Mouse (Mus musculus) hindbrain, embryonic 13.5 days (tissue): ENCODE measurements at regions not wholly inside any gene's neighbourhood (a gene's known extent, or its start where the extent isn't known, plus 50 kb on each side); places are given as distances from the start of the nearest gene placed in this dataset.

Experiments used
- ATAC-seq: fragments of 200-750 bp; cut with Nextera tagmentation; 2 replicates; pipeline ENCODE4 v1.8.0; 2017; ENCODE audit warnings: moderate TSS enrichment; ENCODE audit not compliant: low FRiP score
- H3K27ac ChIP-seq: fragments of 300-500 bp; sonication (generic); 2 replicates; pipeline ENCODE4 v1.5.1; 2015; ENCODE audit warnings: inconsistent platforms, mild to moderate bottlenecking, moderate library complexity
- H3K27me3 ChIP-seq: fragments of 300-500 bp; sonication (generic); 2 replicates; pipeline ENCODE4 v1.6.1; 2015; ENCODE audit warnings: mild to moderate bottlenecking, inconsistent platforms
- H3K36me3 ChIP-seq: fragments of 300-500 bp; sonication (generic); 2 replicates; pipeline ENCODE4 v1.6.1; 2015; ENCODE audit warnings: mild to moderate bottlenecking, inconsistent platforms
- H3K4me1 ChIP-seq: fragments of 300-500 bp; sonication (generic); replicated peaks from 2 replicates; pipeline ENCODE4 v1.6.1; 2015; ENCODE audit warnings: inconsistent platforms
- H3K4me2 ChIP-seq: fragments of 300-500 bp; sonication (generic); 2 replicates; pipeline ENCODE4 v1.6.1; 2015; ENCODE audit warnings: inconsistent platforms, mild to moderate bottlenecking, moderate library complexity
- H3K4me3 ChIP-seq: fragments of 300-500 bp; sonication (generic); 2 replicates; pipeline ENCODE4 v1.5.1; 2015; ENCODE audit warnings: mild to moderate bottlenecking, inconsistent platforms
- H3K9ac ChIP-seq: fragments of 300-500 bp; sonication (generic); 2 replicates; pipeline ENCODE4 v1.6.1; 2015; ENCODE audit warnings: mild to moderate bottlenecking, inconsistent platforms
- H3K9me3 ChIP-seq: fragments of 300-500 bp; sonication (generic); 2 replicates; pipeline ENCODE4 v1.6.1; 2016; ENCODE audit warnings: inconsistent platforms
- WGBS: fragments of 180-500 bp; shearing (Covaris S2); methylation state at CpG from one replicate; pipeline ENCODE4 v1.1.7; 2015; 5-methylcytosine and 5-hydroxymethylcytosine counted together

GRCm38 (mm10) chr3:50761766-50762165 lies 318.4 kb upstream of the Slc7a11 start:
- H3K36me3 ChIP-seq: no peaks in the 10 kb centered on the region
- no peaks in the 10 kb centered on the region for H3K9me3 ChIP-seq

GRCm38 (mm10) chr3:50758106-50758505 lies 314.7 kb upstream of the Slc7a11 start:
- H3K9me3 ChIP-seq: no peaks in the 10 kb centered on the region
- WGBS: 90% methylated on average over 1 of the region's 1 CpGs
- no peak for ATAC-seq
- no peak overlapping the region for H3K4me3 ChIP-seq
- H3K27ac ChIP-seq: no peak overlapping the region
- H3K27me3 ChIP-seq: no peaks in the 10 kb centered on the region
- no peak overlapping the region for H3K9ac ChIP-seq
- H3K4me1 ChIP-seq: no peaks in the 10 kb centered on the region
- H3K36me3 ChIP-seq: no peaks in the 10 kb centered on the region
- H3K4me2 ChIP-seq: no peak overlapping the region

More at GRCm38 (mm10) chr3:50761766-50762165, 318.4 kb upstream of the Slc7a11 start:
- Histone ChIP-seq H3K27ac (no peak overlapping the region), H3K4me2 (no peak overlapping the region), H3K9ac (no peak overlapping the region), H3K4me3 (no peak overlapping the region), H3K4me1 (no peaks in the 10 kb centered on the region), H3K27me3 (no peaks in the 10 kb centered on the region)
- WGBS: 0% methylated on average over 1 of the region's 1 CpGs
- no peak for ATAC-seq

DNA sequence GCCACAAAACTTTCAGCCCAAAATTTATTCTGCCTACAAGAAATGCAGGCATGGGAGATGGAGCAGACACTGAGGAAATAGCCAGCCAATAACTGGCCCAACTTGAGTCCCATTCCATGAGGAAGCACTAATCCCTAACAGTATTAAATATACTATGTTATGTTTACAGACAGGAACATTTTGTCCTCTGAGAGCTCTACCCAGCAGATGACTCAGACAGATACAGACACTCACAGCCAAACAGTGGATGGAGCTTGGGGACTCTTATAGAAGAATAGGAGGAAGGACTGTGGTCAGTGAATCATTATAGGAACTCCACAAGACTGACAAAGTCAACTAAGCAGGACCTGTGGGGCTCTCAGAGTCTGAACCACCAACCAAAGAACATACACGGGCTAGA lies 293.8 kb upstream of the Slc7a11 start:
- Histone ChIP-seq H3K27ac (no peak overlapping the region), H3K9ac (no peak overlapping the region), H3K9me3 (no peaks in the 10 kb centered on the region), H3K36me3 (no peaks in the 10 kb centered on the region), H3K4me2 (no peak overlapping the region), H3K4me3 (no peak overlapping the region), H3K27me3 (no peaks in the 10 kb centered on the region), H3K4me1 (peaks cover 3% of the 10 kb centered on the region; the same call in 1 of the 2 replicates)
- WGBS: 95% methylated on average over 1 of the region's 1 CpGs
- no peak for ATAC-seq

DNA sequence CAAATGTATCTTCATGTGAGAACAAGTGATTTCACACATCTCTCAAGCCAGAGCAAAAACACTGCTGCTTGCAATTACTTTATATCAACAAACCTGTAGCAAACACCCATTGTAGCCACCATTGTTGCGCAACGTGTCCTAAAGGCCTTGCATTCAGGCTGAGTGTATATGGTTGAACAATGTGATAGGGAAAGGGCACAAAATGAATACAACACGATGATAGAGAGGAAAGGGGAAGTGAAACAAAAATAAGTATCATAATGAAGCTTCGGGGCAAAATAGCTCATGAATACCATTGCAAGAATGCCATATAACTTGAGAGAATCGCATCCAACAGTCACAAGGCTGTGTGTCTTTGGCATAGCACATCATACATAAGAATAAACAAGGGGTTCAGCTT lies 275.6 kb upstream of the Slc7a11 start:
- 89% methylated on average over 5 of the region's 5 CpGs for WGBS
- Histone ChIP-seq H3K4me1 (peaks cover 3% of the 10 kb centered on the region; the same call in 1 of the 2 replicates), H3K4me3 (no peak overlapping the region), H3K9ac (no peak overlapping the region), H3K27me3 (no peaks in the 10 kb centered on the region), H3K9me3 (no peaks in the 10 kb centered on the region), H3K4me2 (no peak overlapping the region), H3K27ac (no peak overlapping the region), H3K36me3 (no peaks in the 10 kb centered on the region)
- ATAC-seq: no peak

GRCm38 (mm10) chr3:50713463-50713862 lies 270.0 kb upstream of the Slc7a11 start:
- H3K4me1 ChIP-seq: peaks cover 8% of the 10 kb centered on the region
- H3K4me3 ChIP-seq: no peak overlapping the region
- H3K9me3 ChIP-seq: no peaks in the 10 kb centered on the region
- no peaks in the 10 kb centered on the region for H3K36me3 ChIP-seq
- no peak overlapping the region for H3K4me2 ChIP-seq
- H3K27ac ChIP-seq: no peak overlapping the region
- H3K27me3 ChIP-seq: 0 out of 2 replicates have a peak, but pooled peaks cover 3% of the 10 kb centered on the region
- H3K9ac ChIP-seq: no peak overlapping the region
- ATAC-seq: no peak
- 92% methylated on average over 6 of the region's 6 CpGs for WGBS

DNA sequence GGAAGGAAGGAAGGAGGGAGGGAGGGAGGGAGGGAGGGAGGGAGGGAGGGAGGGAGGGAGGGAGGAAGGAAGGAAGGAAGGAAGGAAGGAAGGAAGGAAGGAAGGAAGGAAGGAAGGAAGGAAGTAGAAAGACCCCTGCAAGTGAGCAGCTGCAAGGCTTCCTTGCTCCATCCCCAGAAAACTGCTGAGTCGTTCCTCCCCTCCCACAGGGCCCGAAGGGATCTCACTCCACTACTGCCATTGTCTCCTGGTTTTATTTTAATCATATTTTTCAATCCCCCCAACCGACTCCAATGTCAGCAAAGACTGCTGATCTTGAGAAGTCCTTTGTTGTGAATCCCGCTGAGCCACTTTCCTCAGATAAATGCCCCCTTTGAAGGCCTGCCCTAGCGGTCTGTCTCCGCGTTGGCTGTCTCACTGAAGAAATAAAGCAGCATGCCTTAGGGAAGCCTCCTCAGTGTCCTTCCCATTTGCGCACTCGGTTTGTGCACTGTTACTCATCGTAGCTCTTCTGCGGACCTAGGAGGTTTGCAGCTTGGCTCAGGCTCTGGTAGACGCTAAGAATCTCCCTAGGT lies 266.1 kb upstream of the Slc7a11 start:
- Histone ChIP-seq H3K9ac (no peak overlapping the region; the same call in 1 of the 2 replicates), H3K9me3 (no peaks in the 10 kb centered on the region), H3K27ac (no peak overlapping the region; the same call in 1 of the 2 replicates), H3K36me3 (no peaks in the 10 kb centered on the region), H3K4me2 (peak overlapping the region; percentile 28), H3K27me3 (0 out of 2 replicates have a peak, but pooled peaks cover 3% of the 10 kb centered on the region), H3K4me1 (peaks cover 8% of the 10 kb centered on the region), H3K4me3 (no peak overlapping the region)
- peak; percentile 61; the same call in 1 of the 2 replicates for ATAC-seq
- WGBS: 8% methylated on average over 12 of the region's 12 CpGs

DNA sequence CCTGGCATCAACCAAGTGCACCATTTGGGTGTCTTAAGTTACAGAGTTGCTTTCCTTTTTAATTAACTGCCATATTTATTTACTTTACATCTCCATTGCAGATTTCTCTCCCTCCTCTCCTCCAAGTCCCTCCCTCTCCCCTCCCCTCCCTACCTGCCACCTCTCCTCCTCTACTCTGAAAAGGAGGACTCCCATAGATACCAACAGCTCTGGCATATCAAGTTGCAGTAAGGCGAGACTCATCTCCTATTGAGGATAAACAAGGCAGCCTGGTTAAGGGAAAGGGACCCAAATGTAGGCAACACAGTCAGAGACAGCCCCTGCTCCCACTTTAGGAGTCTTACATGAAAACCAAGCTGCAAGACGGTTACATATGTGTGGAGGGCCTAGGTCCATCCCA lies 263.3 kb upstream of the Slc7a11 start:
- H3K27me3 ChIP-seq: no peaks in the 10 kb centered on the region
- no peak overlapping the region for H3K4me3 ChIP-seq
- no peak overlapping the region for H3K27ac ChIP-seq
- no peak overlapping the region for H3K9ac ChIP-seq
- WGBS: 78% methylated on average over 2 of the region's 2 CpGs
- H3K36me3 ChIP-seq: no peaks in the 10 kb centered on the region
- H3K9me3 ChIP-seq: peaks cover 8% of the 10 kb centered on the region
- no peak overlapping the region for H3K4me2 ChIP-seq
- peaks cover 5% of the 10 kb centered on the region for H3K4me1 ChIP-seq
- ATAC-seq: no peak

DNA sequence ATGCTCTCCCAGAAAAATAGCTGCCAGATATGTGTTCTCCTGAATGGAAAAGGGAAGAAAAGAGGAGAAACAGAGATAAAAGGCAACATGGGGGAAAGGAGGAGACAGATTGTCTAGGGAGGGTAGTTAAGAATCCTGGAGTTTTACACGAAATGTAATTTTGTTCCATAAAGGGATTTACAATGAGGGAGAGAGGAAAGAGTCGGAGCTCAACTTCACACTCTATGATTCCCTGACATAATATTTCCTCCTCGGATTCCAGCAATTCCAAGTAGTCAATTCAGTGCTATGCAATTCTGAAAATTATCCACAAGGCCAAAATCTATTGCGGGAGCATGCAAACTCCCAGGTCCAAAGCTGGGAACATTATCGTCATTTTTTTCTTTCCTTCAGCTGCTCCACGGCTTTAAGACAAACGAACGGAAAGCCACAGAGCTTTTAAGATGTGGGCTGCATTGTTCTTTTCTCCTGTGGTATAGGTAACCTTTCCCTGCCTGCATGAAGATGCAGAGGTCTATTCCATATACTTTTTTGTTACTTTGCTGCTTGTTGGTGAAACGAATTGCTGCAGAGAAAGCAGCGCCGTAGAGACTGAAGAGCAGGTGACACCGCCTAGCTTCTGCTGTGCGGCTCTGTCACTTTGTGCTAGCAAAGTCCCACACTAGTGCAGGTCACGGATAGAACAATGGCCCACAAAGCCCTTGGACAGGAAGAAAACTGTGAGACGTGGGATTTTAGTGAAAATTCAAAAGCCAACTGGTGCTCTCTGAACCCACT lies 251.7 kb upstream of the Slc7a11 start:
- Histone ChIP-seq H3K9me3 (no peaks in the 10 kb centered on the region), H3K27ac (peak overlapping the region; percentile 31; the same call in 1 of the 2 replicates), H3K9ac (no peak overlapping the region), H3K36me3 (no peaks in the 10 kb centered on the region), H3K27me3 (no peaks in the 10 kb centered on the region), H3K4me1 (peaks cover 5% of the 10 kb centered on the region; the same call in 1 of the 2 replicates), H3K4me3 (no peak overlapping the region), H3K4me2 (no peak overlapping the region)
- 57% methylated on average over 15 of the region's 15 CpGs for WGBS
- ATAC-seq: no peak

DNA sequence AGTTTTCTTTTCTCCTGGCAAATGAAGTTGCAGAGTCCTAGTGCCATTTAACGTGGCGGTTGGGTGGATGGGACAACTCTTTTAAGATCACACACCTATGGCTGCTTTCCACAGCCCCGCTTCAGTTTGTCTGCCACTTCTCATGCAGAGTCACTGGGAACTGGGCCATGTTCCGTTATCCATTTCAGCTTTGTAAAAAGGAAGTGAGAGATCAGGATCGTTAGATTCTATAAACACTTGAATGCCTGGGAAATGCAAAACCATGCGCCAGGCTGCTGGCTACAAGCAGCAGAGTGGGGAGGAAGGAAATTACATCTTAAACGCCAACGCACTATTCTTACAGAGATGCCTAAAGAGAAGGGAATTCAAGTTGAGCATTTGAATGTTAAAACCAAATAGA lies 251.1 kb upstream of the Slc7a11 start:
- peak overlapping the region; percentile 31; the same call in 1 of the 2 replicates for H3K27ac ChIP-seq
- H3K36me3 ChIP-seq: no peaks in the 10 kb centered on the region
- no peak overlapping the region for H3K4me3 ChIP-seq
- peaks cover 5% of the 10 kb centered on the region; the same call in 1 of the 2 replicates for H3K4me1 ChIP-seq
- no peaks in the 10 kb centered on the region for H3K9me3 ChIP-seq
- WGBS: 37% methylated on average over 8 of the region's 8 CpGs
- H3K27me3 ChIP-seq: no peaks in the 10 kb centered on the region
- no peak for ATAC-seq
- no peak overlapping the region for H3K4me2 ChIP-seq
- H3K9ac ChIP-seq: no peak overlapping the region

- Histone ChIP-seq H3K4me1 (peaks cover 5% of the 10 kb centered on the region; the same call in 1 of the 2 replicates), H3K27ac (no peak overlapping the region), H3K9ac (no peak overlapping the region), H3K27me3 (no peaks in the 10 kb centered on the region), H3K36me3 (no peaks in the 10 kb centered on the region), H3K9me3 (no peaks in the 10 kb centered on the region), H3K4me3 (no peak overlapping the region), H3K4me2 (no peak overlapping the region)
- WGBS: 97% methylated on average over 1 of the region's 1 CpGs
- ATAC-seq: no peak
These were observed 248.9 kb upstream of the Slc7a11 start for GRCm38 (mm10) chr3:50692306-50692705.

- no peaks in the 10 kb centered on the region for H3K9me3 ChIP-seq
- H3K27ac ChIP-seq: no peak overlapping the region
- H3K9ac ChIP-seq: no peak overlapping the region
- WGBS: 68% methylated on average over 5 of the region's 5 CpGs
- H3K27me3 ChIP-seq: no peaks in the 10 kb centered on the region
- no peak for ATAC-seq
- H3K4me1 ChIP-seq: peaks cover 5% of the 10 kb centered on the region; the same call in 1 of the 2 replicates
- H3K4me3 ChIP-seq: no peak overlapping the region
- no peaks in the 10 kb centered on the region for H3K36me3 ChIP-seq
- no peak overlapping the region for H3K4me2 ChIP-seq
These were observed 247.3 kb upstream of the Slc7a11 start for GRCm38 (mm10) chr3:50690750-50691149.

GRCm38 (mm10) chr3:50689375-50689774 lies 246.0 kb upstream of the Slc7a11 start:
- H3K4me3 ChIP-seq: no peak overlapping the region
- no peak overlapping the region for H3K9ac ChIP-seq
- WGBS: 87% methylated on average over 5 of the region's 5 CpGs
- no peak overlapping the region for H3K4me2 ChIP-seq
- H3K27ac ChIP-seq: no peak overlapping the region
- no peaks in the 10 kb centered on the region for H3K27me3 ChIP-seq
- H3K4me1 ChIP-seq: peaks cover under 1% of the 10 kb centered on the region; the same call in 1 of the 2 replicates
- no peak for ATAC-seq
- no peaks in the 10 kb centered on the region for H3K9me3 ChIP-seq
- H3K36me3 ChIP-seq: no peaks in the 10 kb centered on the region
